ENCODE assay signal across 26 mouse cellular contexts in genomic region chr8:114468526-114469207, GRCm38 (mm10). TPM values are rescaled to one million over a fixed set of nuclear protein-coding genes. Genes with fewer than 3 reads are reported as not detected.
DNase-seq lines count a peak whose midpoint lies in the region; ATAC-seq and TF ChIP-seq lines count a peak whose summit lies in the region.
"Had no signal": no experiment of that assay in that cellular context is flagged by ENCODE, and none has a peak within 500 bp of the region (broad histone marks: within the 10 kb centered on the region; RNA-seq: fewer than 3 reads in every experiment).

No protein-coding gene starts in this region.

- no peaks in the 10 kb centered on the region for H3K27me3 ChIP-seq in hindbrain, embryonic 12.5 days
- H3K27me3 ChIP-seq in hindbrain, embryonic 11.5 days (ENCODE audit: control insufficient read depth, insufficient read depth, low read length), result no peaks in the 10 kb centered on the region
- no peaks in the 10 kb centered on the region for H3K27me3 ChIP-seq in midbrain, embryonic 14.5 days (ENCODE audit: control insufficient read depth, insufficient read depth, low read length)
- no peaks in the 10 kb centered on the region for H3K27me3 ChIP-seq in midbrain, embryonic 16.5 days (ENCODE audit: control insufficient read depth, insufficient read depth, low read depth, low read length)
- no peaks in the 10 kb centered on the region for H3K27me3 ChIP-seq in hindbrain, postnatal 0 days (ENCODE audit: insufficient read depth, low read length)
- H3K27me3 ChIP-seq: heart, embryonic 13.5 days; limb, embryonic 12.5 days; liver, embryonic 13.5 days; neural tube, embryonic 12.5 days had no signal

- H3K4me2 ChIP-seq in hindbrain, embryonic 12.5 days (replicated peaks), result no peak overlapping the region
- no peak overlapping the region for H3K4me2 ChIP-seq in hindbrain, embryonic 11.5 days (replicated peaks; ENCODE audit: low read depth, low read length)
- H3K4me2 ChIP-seq in midbrain, embryonic 14.5 days (ENCODE audit: low read length), result no peak overlapping the region
- no peak overlapping the region for H3K4me2 ChIP-seq in midbrain, embryonic 16.5 days (ENCODE audit: low read length)
- H3K4me2 ChIP-seq in hindbrain, postnatal 0 days (ENCODE audit: low read depth, low read length), result peak overlapping the region; percentile 31; the same call in 1 of the 2 replicates
- H3K4me2 ChIP-seq: heart, embryonic 13.5 days; limb, embryonic 12.5 days; liver, embryonic 13.5 days; neural tube, embryonic 12.5 days had no signal

- no peak for TF ChIP-seq CTCF in brain, embryonic 14.5 days (IDR thresholded peaks at IDR 0.05; ENCODE audit: borderline replicate concordance, extremely low read depth, insufficient read depth, insufficient read length)
- no peak for TF ChIP-seq CTCF in hindbrain, postnatal 0 days (IDR thresholded peaks at IDR 0.05; ENCODE audit: low read depth)

- peak; percentile 61 for ATAC-seq in hindbrain, embryonic 12.5 days (ENCODE audit: low FRiP score)
- no peak for ATAC-seq in hindbrain, embryonic 11.5 days (ENCODE audit: low FRiP score)
- ATAC-seq in midbrain, embryonic 14.5 days (ENCODE audit: low FRiP score, low TSS enrichment), result no peak
- ATAC-seq in midbrain, embryonic 16.5 days, result no peak
- peak; percentile 71 for ATAC-seq in hindbrain, postnatal 0 days
- ATAC-seq in monocyte, adult 5-6 weeks (replicated peaks; ENCODE audit: insufficient number of reproducible peaks, low FRiP score, low TSS enrichment, poor library complexity, severe bottlenecking), result no peak
- ATAC-seq: intestine, embryonic 16.5 days had no signal

- peak overlapping the region; percentile 36; the same call in 1 of the 2 replicates for H3K27ac ChIP-seq in hindbrain, embryonic 12.5 days
- no peak overlapping the region for H3K27ac ChIP-seq in hindbrain, embryonic 11.5 days (ENCODE audit: low read depth, low read length)
- H3K27ac ChIP-seq in midbrain, embryonic 14.5 days (replicated peaks; ENCODE audit: low read depth, low read length), result no peak overlapping the region
- H3K27ac ChIP-seq in midbrain, embryonic 16.5 days (ENCODE audit: low read length), result no peak overlapping the region
- no peak overlapping the region for H3K27ac ChIP-seq in hindbrain, postnatal 0 days
- H3K27ac ChIP-seq: heart, embryonic 13.5 days; kidney, postnatal 0 days; left cerebral cortex, adult 2 months; limb, embryonic 12.5 days; liver, embryonic 13.5 days; neural tube, embryonic 12.5 days had no signal

- no peak for TF ChIP-seq POLR2A in brain, embryonic 14.5 days (IDR thresholded peaks at IDR 0.05; ENCODE audit: borderline replicate concordance, extremely low read depth, insufficient read depth, insufficient read length, poor library complexity, severe bottlenecking)

- no peak overlapping the region for H3K4me3 ChIP-seq in hindbrain, embryonic 12.5 days
- H3K4me3 ChIP-seq in hindbrain, embryonic 11.5 days (ENCODE audit: low read depth, low read length), result no peak overlapping the region
- no peak overlapping the region for H3K4me3 ChIP-seq in midbrain, embryonic 14.5 days (replicated peaks; ENCODE audit: low read depth, low read length)
- H3K4me3 ChIP-seq in midbrain, embryonic 16.5 days (ENCODE audit: low read depth, low read length), result no peak overlapping the region
- no peak overlapping the region for H3K4me3 ChIP-seq in hindbrain, postnatal 0 days (ENCODE audit: low read length)
- H3K4me3 ChIP-seq: erythroblast, embryonic 14.5 days; heart, embryonic 13.5 days; left cerebral cortex, adult 2 months; limb, embryonic 12.5 days; liver, embryonic 13.5 days; neural tube, embryonic 12.5 days had no signal

- H3K36me3 ChIP-seq in hindbrain, embryonic 12.5 days, result 0 out of 2 replicates have a peak, but pooled peaks cover 5% of the 10 kb centered on the region
- H3K36me3 ChIP-seq in hindbrain, embryonic 11.5 days (ENCODE audit: control insufficient read depth, insufficient read depth, low read length), result no peaks in the 10 kb centered on the region
- no peaks in the 10 kb centered on the region for H3K36me3 ChIP-seq in midbrain, embryonic 14.5 days (ENCODE audit: control insufficient read depth, insufficient read depth, low read length)
- H3K36me3 ChIP-seq in midbrain, embryonic 16.5 days (ENCODE audit: control insufficient read depth, insufficient read depth, low read length), result no peaks in the 10 kb centered on the region
- no peaks in the 10 kb centered on the region for H3K36me3 ChIP-seq in hindbrain, postnatal 0 days (ENCODE audit: insufficient read depth, low read length)
- H3K36me3 ChIP-seq: neural tube, embryonic 12.5 days had no signal

- WGBS in hindbrain, embryonic 12.5 days, result 67% methylated on average over 21 of the region's 21 CpGs
- 74% methylated on average over 21 of the region's 21 CpGs for WGBS in hindbrain, embryonic 11.5 days
- 76% methylated on average over 21 of the region's 21 CpGs for WGBS in midbrain, embryonic 14.5 days
- 56% methylated on average over 21 of the region's 21 CpGs for WGBS in midbrain, embryonic 16.5 days
- WGBS in hindbrain, postnatal 0 days, result 39% methylated on average over 21 of the region's 21 CpGs

- H3K9me3 ChIP-seq in hindbrain, embryonic 12.5 days (replicated peaks), result no peaks in the 10 kb centered on the region
- H3K9me3 ChIP-seq in hindbrain, embryonic 11.5 days (ENCODE audit: control insufficient read depth, low read length), result no peaks in the 10 kb centered on the region
- no peaks in the 10 kb centered on the region for H3K9me3 ChIP-seq in midbrain, embryonic 14.5 days (ENCODE audit: control insufficient read depth, low read length)
- no peaks in the 10 kb centered on the region for H3K9me3 ChIP-seq in midbrain, embryonic 16.5 days (replicated peaks; ENCODE audit: control insufficient read depth, low read length, poor library complexity, severe bottlenecking)
- H3K9me3 ChIP-seq in hindbrain, postnatal 0 days (ENCODE audit: low read length), result no peaks in the 10 kb centered on the region
- H3K9me3 ChIP-seq: heart, embryonic 13.5 days; liver, embryonic 13.5 days; neural tube, embryonic 12.5 days had no signal

- peaks cover 2% of the 10 kb centered on the region; the same call in 1 of the 2 replicates for H3K4me1 ChIP-seq in hindbrain, embryonic 12.5 days
- H3K4me1 ChIP-seq in hindbrain, embryonic 11.5 days (replicated peaks; ENCODE audit: control insufficient read depth, insufficient read depth, low read length), result no peaks in the 10 kb centered on the region
- H3K4me1 ChIP-seq in midbrain, embryonic 14.5 days (ENCODE audit: control insufficient read depth, insufficient read depth, low read length), result no peaks in the 10 kb centered on the region
- no peaks in the 10 kb centered on the region for H3K4me1 ChIP-seq in midbrain, embryonic 16.5 days (ENCODE audit: control insufficient read depth, insufficient read depth, low read length)
- H3K4me1 ChIP-seq in hindbrain, postnatal 0 days (ENCODE audit: insufficient read depth, low read length), result peaks cover 4% of the 10 kb centered on the region; the same call in 1 of the 2 replicates
- H3K4me1 ChIP-seq: heart, embryonic 13.5 days; limb, embryonic 12.5 days; liver, embryonic 13.5 days; neural tube, embryonic 12.5 days had no signal

- H3K9ac ChIP-seq in hindbrain, embryonic 12.5 days, result no peak overlapping the region
- H3K9ac ChIP-seq in hindbrain, embryonic 11.5 days (ENCODE audit: low read depth, low read length), result no peak overlapping the region
- H3K9ac ChIP-seq in midbrain, embryonic 14.5 days (replicated peaks; ENCODE audit: low read length), result no peak overlapping the region
- no peak overlapping the region for H3K9ac ChIP-seq in midbrain, embryonic 16.5 days (ENCODE audit: low read depth, low read length)
- H3K9ac ChIP-seq in hindbrain, postnatal 0 days (replicated peaks; ENCODE audit: low read length), result no peak overlapping the region
- H3K9ac ChIP-seq: heart, embryonic 13.5 days; limb, embryonic 12.5 days; liver, embryonic 13.5 days; neural tube, embryonic 12.5 days had no signal

- DNase-seq in hindbrain, embryonic 11.5 days (ENCODE audit: low spot score), result no peak
- peak; percentile 64 for DNase-seq in midbrain, embryonic 14.5 days
- peak; percentile 85 for DNase-seq in brain, embryonic 14.5 days (ENCODE audit: low read depth)
- DNase-seq in hindbrain, postnatal 0 days (ENCODE audit: low spot score), result peak; percentile 73
- no peak for DNase-seq in layer of hippocampus, postnatal 14 days (ENCODE audit: low spot score in 2 of 2)
- DNase-seq: B cell, adult 2 months; cerebellum, postnatal 36 days; heart, postnatal 36 days; liver, embryonic 13.5 days; right cerebral cortex, postnatal 4 days; thymus, postnatal 25 days had no signal

RNA-seq across cellular contexts. Expression of gene Wwox, which starts 29.2 kb away (rescaled TPM):
- 13.4 and 13.8 TPM in 2 replicates for polyA plus RNA-seq in hindbrain, embryonic 12.5 days (2016; fragmentation: Nextera tagmentation; extraction: Ambion mirVana)
- 10.8 and 14.1 TPM in 2 replicates for polyA plus RNA-seq in hindbrain, embryonic 11.5 days (2014; fragmentation: Nextera tagmentation; extraction: Ambion mirVana)
- 11.4 and 12.9 TPM in 2 replicates for polyA plus RNA-seq in midbrain, embryonic 14.5 days (2014; fragmentation: Nextera tagmentation; extraction: Ambion mirVana)
- 11.6 and 13.3 TPM in 2 replicates for polyA plus RNA-seq in midbrain, embryonic 16.5 days (2015; fragmentation: Nextera tagmentation; extraction: Ambion mirVana)
- 8.7 and 11.0 TPM in 2 replicates for polyA plus RNA-seq in brain, embryonic 14.5 days (2012; rRNA removed)
- 17.3 and 19.8 TPM in 2 replicates for total RNA-seq in hindbrain, postnatal 0 days (2014; rRNA removed)
- polyA plus RNA-seq in hindbrain, postnatal 0 days (2015; fragmentation: Nextera tagmentation; extraction: Ambion mirVana), result 16.0 and 17.1 TPM in 2 replicates
- total RNA-seq in layer of hippocampus, postnatal 14 days (2021), result 10 to 100 TPM; 11.2 to 12.3 TPM
- 4.3 to 12.3 TPM (median 8.2 TPM) in 3 replicates for total RNA-seq in monocyte, adult 5-6 weeks (2017)

RNA-seq across cellular contexts. Expression of gene Clec3a, which starts 50.8 kb away (rescaled TPM):
- 0.53 and 0.72 TPM in 2 replicates for polyA plus RNA-seq in hindbrain, embryonic 12.5 days (2016; fragmentation: Nextera tagmentation; extraction: Ambion mirVana)
- polyA plus RNA-seq in hindbrain, embryonic 11.5 days (2014; fragmentation: Nextera tagmentation; extraction: Ambion mirVana), result 0.28 TPM in 1 of 2 replicates, not detected in the other
- not detected in 2 replicates for polyA plus RNA-seq in midbrain, embryonic 14.5 days (2014; fragmentation: Nextera tagmentation; extraction: Ambion mirVana)
- not detected in 2 replicates for polyA plus RNA-seq in midbrain, embryonic 16.5 days (2015; fragmentation: Nextera tagmentation; extraction: Ambion mirVana)
- polyA plus RNA-seq in brain, embryonic 14.5 days (2012; rRNA removed), result not detected in 2 replicates
- total RNA-seq in hindbrain, postnatal 0 days (2014; rRNA removed), result 0.84 TPM in 1 of 2 replicates, not detected in the other
- 0.44 TPM in 1 of 2 replicates, not detected in the other for polyA plus RNA-seq in hindbrain, postnatal 0 days (2015; fragmentation: Nextera tagmentation; extraction: Ambion mirVana)
- total RNA-seq in layer of hippocampus, postnatal 14 days (2021), result not detected
- total RNA-seq in monocyte, adult 5-6 weeks (2017), result not detected in 3 replicates
- total RNA-seq: adrenal gland, postnatal 4 days; layer of hippocampus, adult 8-10 months; left cerebral cortex, adult 2 months had no signal
- polyA plus RNA-seq: embryonic facial prominence, embryonic 11.5 days; erythroblast, embryonic 14.5 days; gonadal fat pad, adult 2 months; heart, embryonic 13.5 days; intestine, embryonic 16.5 days; kidney, postnatal 0 days; limb, embryonic 12.5 days; liver, embryonic 13.5 days; neural tube, embryonic 12.5 days; testis, adult 2 months had no signal

Comparison
In these comparisons a context has a peak if more than half of its experiments do, and no peak if none do; other contexts are left out.
1. ATAC-seq: peak in hindbrain, embryonic 12.5 days (single experiment) and hindbrain, postnatal 0 days (single experiment); none in hindbrain, embryonic 11.5 days (single experiment), midbrain, embryonic 14.5 days (single experiment), midbrain, embryonic 16.5 days (single experiment) and monocyte, adult 5-6 weeks (single experiment).
2. DNase-seq: peak in midbrain, embryonic 14.5 days (single experiment), brain, embryonic 14.5 days (single experiment) and hindbrain, postnatal 0 days (single experiment); none in hindbrain, embryonic 11.5 days (single experiment) and layer of hippocampus, postnatal 14 days (0 of 2).